Mouse (Mus musculus) splenic B cell, adult 2 months (primary cell): ENCODE results near the gene Cavin1.
A peak's percentile ranks its signal among the peaks of the same experiment; 100 is the strongest.

ENCODE experiments used
- DNase-seq: peaks from one replicate; pipeline ENCODE4 v3.0.0-alpha.2; 2011; ENCODE audit warnings: low read depth, low spot score
- H3K27me3 ChIP-seq: 2 replicates; pipeline ENCODE4 v1.6.1; 2012; ENCODE audit warnings: mild to moderate bottlenecking, low read length, moderate library complexity, mixed read lengths; ENCODE audit not compliant: control insufficient read depth, poor library complexity, insufficient read depth, severe bottlenecking
- H3K36me3 ChIP-seq: 2 replicates; pipeline ENCODE4 v1.6.1; 2012; ENCODE audit warnings: mild to moderate bottlenecking, low read length, moderate library complexity, mixed read lengths; ENCODE audit not compliant: control insufficient read depth, poor library complexity, insufficient read depth, severe bottlenecking

Gene Cavin1

DNA sequence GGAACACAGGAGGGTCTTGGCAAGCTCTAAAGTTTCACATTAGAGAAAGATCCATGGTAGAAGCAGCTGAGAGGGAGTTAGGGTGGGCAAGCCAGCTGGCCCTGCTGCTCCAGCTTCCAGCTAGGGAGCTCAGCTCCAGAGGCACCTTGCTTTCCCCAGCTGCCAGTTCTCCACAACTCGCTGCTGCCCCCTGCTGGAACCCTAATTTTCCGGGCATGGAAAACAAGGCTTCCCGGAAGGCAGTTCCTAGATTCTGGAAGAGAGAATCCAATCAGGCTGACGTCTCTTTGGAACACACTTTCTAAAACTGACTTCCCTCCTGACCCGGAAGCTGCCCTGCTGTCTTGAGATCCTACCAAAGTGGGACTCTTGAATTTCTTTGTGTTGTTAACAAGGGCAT lies 13.4 kb downstream of the Cavin1 start:
- no peaks in the 10 kb centered on the region for H3K27me3 ChIP-seq
- H3K36me3 ChIP-seq: no peaks in the 10 kb centered on the region
- DNase-seq: peak; percentile 65

DNA sequence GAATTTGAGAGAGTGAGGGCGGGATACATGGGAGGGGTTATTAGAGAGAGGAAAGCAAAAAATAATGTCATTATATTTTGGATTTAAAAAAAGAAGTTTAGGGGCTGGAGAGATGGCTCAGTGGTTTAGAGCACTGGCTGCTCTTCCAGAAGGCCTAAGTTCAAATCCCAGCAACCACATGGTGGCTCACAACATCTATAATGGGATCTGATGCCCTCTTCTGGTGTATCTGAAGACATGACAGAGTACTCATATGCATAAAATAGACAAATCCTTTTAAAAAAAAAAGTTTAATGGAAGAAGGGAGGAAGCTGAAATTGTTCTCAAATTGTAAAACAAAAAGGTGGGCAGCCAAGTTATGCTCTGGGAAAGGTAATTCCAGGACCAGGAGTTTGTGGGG lies 21.1 kb downstream of the Cavin1 start:
- no peaks in the 10 kb centered on the region for H3K36me3 ChIP-seq
- DNase-seq: no peak
- no peaks in the 10 kb centered on the region for H3K27me3 ChIP-seq

DNA sequence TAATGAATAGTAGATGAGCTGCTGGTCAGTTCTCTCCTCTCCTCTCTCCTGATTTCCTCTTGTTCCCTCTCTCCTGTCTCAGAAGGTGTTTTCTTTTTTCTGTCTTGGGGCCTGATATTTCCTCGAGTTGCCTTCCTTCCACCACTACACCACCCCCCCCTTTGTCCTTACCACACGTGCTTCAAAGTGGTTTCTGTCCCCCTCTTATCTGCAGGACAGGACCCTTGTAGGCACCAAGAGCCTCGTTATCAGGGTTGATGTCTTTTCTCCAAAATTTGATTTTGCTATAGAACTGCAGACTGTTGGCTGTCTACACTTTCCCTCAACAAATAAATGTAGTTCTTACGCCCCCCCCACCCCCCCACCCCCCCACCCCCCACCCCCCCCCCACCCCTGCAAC lies 22.4 kb downstream of the Cavin1 start:
- Histone ChIP-seq H3K36me3 (no peaks in the 10 kb centered on the region), H3K27me3 (no peaks in the 10 kb centered on the region)
- no peak for DNase-seq

DNA sequence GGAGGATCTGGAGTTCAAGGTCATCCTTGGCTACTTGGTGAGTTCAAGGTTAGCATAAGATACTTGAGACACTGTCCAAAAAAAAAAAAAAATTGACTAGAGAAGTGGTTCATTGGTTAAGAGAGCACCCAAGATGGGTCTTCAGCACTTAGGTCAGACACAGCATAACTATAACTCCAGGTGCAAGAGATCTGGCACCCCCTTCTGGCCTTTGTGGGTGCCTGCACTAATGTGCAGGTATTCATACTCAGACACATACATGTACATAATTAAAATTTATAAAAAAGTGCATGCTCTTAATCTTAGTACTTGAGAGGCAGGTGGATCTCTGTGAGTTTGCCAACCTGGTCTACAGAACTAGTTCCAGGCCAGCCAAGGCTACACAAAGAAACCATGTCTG lies 23.1 kb downstream of the Cavin1 start:
- DNase-seq: peak; percentile 53
- H3K27me3 ChIP-seq: no peaks in the 10 kb centered on the region
- no peaks in the 10 kb centered on the region for H3K36me3 ChIP-seq

DNA sequence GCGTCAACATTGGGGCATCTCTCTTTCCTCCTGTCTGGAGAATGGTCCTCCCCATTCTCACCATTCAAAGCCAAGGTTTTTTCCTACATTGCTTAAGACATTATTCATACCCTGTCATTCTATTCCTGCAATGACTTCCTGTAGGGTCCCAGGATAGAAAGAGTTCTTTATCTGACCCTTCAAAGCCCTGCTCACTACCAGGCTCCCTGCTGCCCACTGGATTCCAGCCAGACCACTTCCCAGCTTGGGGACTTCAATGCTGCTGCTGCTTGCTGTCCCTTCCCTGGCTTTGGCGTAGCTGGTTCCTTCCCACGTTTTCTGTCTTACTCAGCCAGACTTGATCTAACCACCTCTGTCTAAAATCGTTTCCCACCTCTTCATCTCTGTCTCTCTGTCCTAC lies 23.8 kb downstream of the Cavin1 start:
- H3K27me3 ChIP-seq: no peaks in the 10 kb centered on the region
- no peak for DNase-seq
- no peaks in the 10 kb centered on the region for H3K36me3 ChIP-seq

DNA sequence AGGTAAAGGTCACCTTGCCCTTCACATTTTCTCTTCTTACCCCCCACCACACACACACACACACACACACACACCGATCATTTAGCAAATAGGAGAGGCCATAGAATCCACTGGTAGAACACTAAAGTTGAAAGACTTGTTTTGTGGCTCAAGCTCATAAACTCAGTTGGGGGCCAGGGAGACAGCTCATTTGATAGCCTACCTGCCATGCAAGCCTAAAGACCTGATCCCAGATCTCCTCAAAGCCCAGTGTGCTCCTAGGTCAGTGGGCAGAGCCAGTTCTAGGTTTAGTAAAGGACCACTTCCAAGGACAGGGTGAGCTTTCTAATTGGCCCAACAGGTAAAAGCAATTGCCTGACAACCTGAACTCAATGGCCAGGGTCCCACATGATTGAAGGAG lies 28.3 kb downstream of the Cavin1 start:
- no peak for DNase-seq

DNA sequence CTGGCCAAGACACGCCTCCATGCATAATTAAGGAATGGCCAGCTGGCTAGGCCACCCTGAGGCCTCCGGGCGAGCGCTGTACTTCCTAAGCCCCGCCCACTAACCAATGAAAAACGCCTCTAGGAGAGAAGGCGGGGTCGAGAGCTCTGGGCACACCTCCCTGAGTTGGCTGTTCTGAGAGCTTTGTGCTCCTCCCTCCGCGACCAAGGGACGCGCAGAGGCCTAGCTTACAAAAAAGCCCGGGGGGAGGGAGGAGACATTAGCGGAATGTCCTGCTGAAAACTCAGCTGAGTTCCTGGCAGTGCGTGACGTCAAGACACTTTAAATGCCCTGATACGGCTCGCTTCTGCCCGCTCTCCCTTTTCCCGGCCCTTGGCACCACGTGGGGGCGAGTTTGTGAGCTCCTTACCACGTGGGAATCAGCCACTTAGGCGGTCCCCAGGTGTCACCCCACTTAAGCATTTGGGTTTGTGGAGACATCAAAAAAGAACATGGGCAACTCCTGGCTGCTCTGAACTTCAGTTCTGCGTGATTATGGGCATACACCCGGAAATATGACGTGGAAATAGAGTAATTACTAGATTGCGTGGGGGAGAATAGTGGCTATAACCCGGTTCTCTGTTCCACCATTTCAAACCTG lies 31.1 kb downstream of the Cavin1 start, which contains the start of gene Stat3:
Gene Stat3 (minus strand): TSS at position 29 of the 640 bp plus-strand sequence.
- Histone ChIP-seq H3K36me3 (no peaks in the 10 kb centered on the region), H3K27me3 (no peaks in the 10 kb centered on the region)
- DNase-seq: peak; percentile 100

More for the DNA sequence above, 28.3 kb downstream of the Cavin1 start:
- Histone ChIP-seq H3K36me3 (no peaks in the 10 kb centered on the region), H3K27me3 (no peaks in the 10 kb centered on the region)

DNA sequence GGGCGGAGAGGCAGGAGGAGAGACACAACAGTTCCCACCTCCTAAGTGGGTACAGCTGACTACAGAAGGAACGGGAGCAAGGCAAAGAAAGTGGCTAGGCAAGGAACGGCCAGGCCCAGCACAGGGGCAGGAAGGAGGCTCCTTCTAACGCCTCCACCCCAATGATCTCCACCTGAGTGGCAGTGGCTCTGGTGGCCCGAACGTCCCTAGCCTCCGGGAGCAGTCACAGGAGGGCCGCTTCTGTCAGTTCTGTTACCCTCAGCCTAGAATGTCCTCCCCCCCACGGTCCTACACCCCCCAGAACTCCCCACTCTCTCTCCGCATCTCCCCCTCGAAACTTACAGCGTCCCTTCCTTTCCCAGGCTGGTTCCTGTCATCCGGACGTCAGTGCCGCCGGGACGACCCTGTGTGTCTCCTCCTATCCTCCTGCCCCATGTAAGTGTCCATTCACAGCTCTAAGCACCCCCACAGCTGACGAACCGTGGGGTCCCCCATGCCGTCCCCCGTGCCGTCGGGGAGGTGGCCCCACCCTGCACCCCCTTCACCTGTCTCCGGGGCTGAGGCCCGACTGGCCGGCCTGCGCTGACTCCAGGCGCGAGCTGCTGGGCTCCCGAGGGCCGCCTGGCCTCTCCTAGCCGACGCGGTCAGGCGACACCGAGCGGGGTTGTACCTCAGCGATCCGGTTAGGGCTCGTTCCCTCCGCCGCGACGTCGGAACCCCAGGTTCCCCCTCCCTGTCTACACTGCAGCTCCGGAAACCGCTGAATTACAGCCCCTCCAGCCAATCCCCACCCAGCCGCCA lies 31.8 kb downstream of the Cavin1 start:
- no peak for DNase-seq
- Histone ChIP-seq H3K27me3 (no peaks in the 10 kb centered on the region), H3K36me3 (no peaks in the 10 kb centered on the region)

DNA sequence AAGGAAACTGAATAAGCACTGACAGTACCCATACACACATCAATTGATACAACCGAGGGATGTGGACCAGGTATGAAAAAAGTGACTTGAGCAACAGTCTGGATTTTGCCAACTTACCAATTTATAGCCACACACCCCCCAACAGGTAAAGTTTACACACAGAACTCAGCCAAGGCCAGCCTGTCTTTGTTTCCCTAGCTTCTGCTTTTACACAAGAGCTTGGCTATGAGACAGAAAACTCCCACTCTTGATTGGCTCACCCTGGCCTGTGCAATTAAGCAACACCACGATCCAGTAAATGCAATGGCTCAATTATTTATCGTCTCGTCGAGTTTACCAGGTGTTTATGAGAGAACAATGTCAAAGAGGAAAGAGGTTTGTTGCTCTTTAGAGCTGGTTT lies 32.6 kb downstream of the Cavin1 start:
- DNase-seq: peak; percentile 62
- H3K36me3 ChIP-seq: no peaks in the 10 kb centered on the region
- H3K27me3 ChIP-seq: no peaks in the 10 kb centered on the region

DNA sequence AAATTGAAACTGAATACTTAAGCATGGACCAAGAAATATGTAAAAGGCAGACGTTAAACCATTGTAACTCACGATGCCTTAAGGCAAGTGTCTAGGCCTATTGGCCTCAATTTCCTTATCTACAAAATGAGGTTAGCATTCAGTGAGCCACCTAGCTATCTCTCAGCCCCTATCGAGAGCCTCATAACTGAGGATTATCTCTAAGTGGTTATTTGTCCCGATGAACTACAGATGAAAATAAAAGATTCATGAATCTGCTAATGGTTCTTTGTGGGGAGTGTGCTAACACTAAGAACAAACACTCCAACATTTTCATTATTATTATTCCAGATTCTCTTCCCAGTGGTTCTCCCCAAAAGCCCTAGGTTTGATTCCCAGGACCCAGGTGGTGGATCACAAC lies 33.4 kb downstream of the Cavin1 start:
- H3K36me3 ChIP-seq: no peaks in the 10 kb centered on the region
- no peaks in the 10 kb centered on the region for H3K27me3 ChIP-seq
- no peak for DNase-seq

DNA sequence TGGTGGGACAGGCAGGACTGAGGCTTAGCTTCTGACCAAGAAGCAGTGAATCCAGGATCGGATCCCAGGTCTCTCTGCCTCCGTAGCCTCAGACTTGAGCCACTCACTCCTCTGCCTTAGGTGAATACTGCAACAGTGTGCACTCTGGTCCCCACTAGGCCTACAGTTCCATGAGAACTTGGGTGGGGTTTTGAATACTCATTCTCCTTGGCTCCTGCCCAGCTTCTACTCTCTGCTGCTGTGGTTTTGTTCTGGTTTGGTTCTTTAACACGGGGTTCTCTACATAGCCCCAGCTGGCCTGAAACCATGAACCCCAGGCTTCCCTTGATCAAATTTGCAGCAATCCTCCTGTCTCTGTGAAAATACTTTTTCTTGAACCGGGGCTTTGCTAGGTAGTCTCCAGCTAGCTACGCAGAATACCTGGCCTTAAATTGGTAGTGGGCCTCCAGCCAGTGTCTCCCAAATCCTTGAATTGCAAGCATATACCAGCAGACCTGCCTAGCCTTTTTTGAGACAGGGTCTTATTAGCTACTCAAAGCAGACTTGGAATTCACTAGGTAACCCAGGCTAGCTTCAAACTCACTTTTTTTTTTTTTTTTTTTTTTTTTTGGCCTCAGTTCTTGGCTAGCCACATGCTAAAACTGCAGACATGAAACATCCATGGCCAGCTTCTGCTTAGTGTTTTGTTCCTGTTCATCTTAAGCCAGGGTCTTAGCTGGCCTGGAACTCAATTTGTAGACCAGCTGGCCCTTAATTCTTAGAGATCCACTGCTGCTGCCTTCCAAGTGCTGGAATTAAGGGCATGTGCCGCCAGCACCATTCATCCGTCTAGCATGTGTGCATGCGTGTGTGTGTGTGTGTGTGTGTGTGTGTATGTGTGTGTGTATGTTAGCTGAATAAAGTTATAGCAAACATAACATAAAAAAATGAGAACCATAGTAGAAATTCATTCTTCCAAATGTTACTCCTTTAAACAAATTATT lies 35.0 kb downstream of the Cavin1 start:
- no peaks in the 10 kb centered on the region for H3K27me3 ChIP-seq
- H3K36me3 ChIP-seq: no peaks in the 10 kb centered on the region
- no peak for DNase-seq

DNA sequence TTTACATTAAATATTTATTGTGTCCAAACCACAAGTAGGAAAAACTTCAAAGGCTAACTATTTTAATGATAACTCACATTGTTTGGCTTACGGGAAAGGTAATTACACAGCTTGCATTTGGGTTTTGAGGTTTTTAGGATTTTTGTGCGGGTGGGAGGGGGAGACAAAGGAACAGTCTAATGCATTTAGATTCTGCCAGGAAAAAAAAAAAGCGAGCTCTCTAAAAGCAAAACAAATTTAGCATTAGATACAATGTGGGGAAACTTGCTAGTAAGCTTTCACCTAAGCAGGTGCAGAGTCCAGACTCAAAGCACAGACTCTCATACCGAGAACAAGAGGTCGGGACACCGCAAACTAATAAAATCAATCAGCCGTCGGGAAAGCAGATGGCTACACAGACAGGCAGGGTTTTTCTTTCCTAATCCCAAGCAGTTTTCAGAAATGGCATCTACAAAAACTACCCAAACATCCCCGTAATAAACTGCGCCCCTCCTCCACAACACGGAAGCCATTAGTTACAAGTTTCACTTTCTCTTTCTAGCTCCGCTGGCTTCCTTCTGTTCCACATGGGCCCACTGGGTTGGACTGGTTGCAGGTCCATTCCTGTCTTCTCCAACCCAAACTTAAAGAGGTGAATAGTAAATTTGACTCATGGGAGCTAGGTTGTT lies 39.3 kb downstream of the Cavin1 start:
- H3K36me3 ChIP-seq: no peaks in the 10 kb centered on the region
- peak; percentile 76 for DNase-seq
- H3K27me3 ChIP-seq: no peaks in the 10 kb centered on the region

DNA sequence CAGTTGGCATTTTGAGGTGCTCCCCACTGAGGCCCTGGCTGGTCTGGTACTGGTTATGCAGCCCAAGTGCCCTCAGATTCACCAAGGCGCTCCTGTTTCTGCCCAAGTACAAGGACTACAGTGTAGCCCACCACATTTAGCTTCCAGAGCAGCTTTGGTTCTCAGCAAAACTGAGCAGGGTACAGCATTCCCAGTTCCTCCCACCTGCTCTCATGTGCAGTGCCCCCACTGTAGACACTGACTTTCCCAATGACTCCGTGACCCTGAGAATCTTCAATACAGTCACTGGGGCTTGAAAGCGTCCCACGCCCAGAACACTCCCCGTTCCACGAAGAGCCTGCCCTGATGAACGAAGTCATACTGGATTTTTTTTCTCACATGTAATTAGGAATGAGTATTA lies 40.1 kb downstream of the Cavin1 start:
- H3K36me3 ChIP-seq: no peaks in the 10 kb centered on the region
- no peaks in the 10 kb centered on the region for H3K27me3 ChIP-seq
- DNase-seq: no peak

DNA sequence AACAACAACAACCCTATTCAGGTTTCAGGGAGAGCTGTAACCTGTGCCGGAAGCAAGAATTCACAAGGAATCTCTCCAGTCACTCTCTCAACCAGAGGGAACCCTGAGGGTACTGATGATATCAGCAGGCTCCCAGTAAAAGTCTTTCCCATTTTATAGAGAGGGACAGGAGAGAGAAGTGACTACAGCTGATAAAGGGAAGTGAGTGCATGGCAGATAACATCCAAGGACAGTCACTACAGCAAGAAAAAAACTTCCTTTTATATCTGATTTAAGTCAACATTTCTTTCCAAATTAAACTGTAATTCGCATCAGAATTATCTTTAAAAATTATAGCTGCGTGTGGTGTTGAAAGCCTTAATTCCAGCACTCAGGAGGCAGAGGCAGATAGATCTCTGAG lies 43.3 kb downstream of the Cavin1 start:
- no peak for DNase-seq
- Histone ChIP-seq H3K36me3 (no peaks in the 10 kb centered on the region), H3K27me3 (no peaks in the 10 kb centered on the region)
